Mouse (Mus musculus): Measurements from ENCODE around the gene Nxnl2. TPM values are rescaled to one million over a fixed set of nuclear protein-coding genes. Genes with fewer than 3 reads are reported as not detected.
A peak's percentile ranks its signal among the peaks of the same experiment; 100 is the strongest.
"Not testable (repeated sequence)": the region's sequence is repeated elsewhere in the genome, so short reads cannot be mapped to it uniquely, and the experiment has no call there.

Nxnl2 gene
- polyA plus RNA-seq, 1 experiment from 2014 or later = 1.4 TPM

GRCm38 (mm10) chr13:51179362-51179761 is 8.5 kb downstream of the Nxnl2 start:
- Histone ChIP-seq H3K27me3 (replicated peaks) (no peaks in the 10 kb centered on the region), H3K4me2 (no peak overlapping the region), H3K9ac (no peak overlapping the region), H3K36me3 (no peaks in the 10 kb centered on the region), H3K9me3 (peaks cover 5% of the 10 kb centered on the region; the same call in 1 of the 2 replicates), H3K4me3 (no peak overlapping the region), H3K27ac (replicated peaks) (no peak overlapping the region), H3K4me1 (peaks cover 7% of the 10 kb centered on the region)
- ATAC-seq (ENCODE audit: extremely low read depth, insufficient number of reproducible peaks, low FRiP score, low TSS enrichment) = no peak
- 35% methylated on average over 3 of the region's 3 CpGs for WGBS

DNA sequence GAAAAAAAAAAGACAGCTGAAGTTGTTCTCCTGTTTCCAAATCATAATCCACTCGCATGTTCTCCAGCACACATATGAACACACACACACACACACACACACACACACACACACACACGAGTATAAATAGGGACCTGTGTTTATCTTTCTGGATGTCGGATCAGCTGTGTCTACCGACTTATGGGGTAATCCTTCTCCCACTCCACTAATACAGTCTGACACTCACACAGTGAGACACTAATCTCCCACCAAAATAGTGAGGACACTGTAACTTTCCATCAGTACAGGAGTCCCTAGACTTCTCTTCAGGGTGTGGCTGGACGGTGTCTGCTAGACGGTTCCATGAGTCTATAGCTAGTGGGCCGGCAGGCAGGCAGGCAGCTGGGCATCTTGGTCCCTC is 11.4 kb downstream of the Nxnl2 start:
- H3K36me3 ChIP-seq = no peaks in the 10 kb centered on the region
- WGBS = 61% methylated on average over 7 of the region's 7 CpGs
- H3K4me1 ChIP-seq = no peaks in the 10 kb centered on the region
- no peaks in the 10 kb centered on the region for H3K27me3 ChIP-seq (replicated peaks)
- H3K9ac ChIP-seq = no peak overlapping the region
- ATAC-seq (ENCODE audit: extremely low read depth, insufficient number of reproducible peaks, low FRiP score, low TSS enrichment) = no peak
- H3K4me2 ChIP-seq = no peak overlapping the region
- H3K4me3 ChIP-seq = no peak overlapping the region
- no peak overlapping the region for H3K27ac ChIP-seq (replicated peaks)
- peaks cover 6% of the 10 kb centered on the region; the same call in 1 of the 2 replicates for H3K9me3 ChIP-seq

GRCm38 (mm10) chr13:51184896-51185295 is 14.1 kb downstream of the Nxnl2 start:
- no peak overlapping the region for H3K27ac ChIP-seq (replicated peaks)
- H3K4me3 ChIP-seq = no peak overlapping the region
- ATAC-seq (ENCODE audit: extremely low read depth, insufficient number of reproducible peaks, low FRiP score, low TSS enrichment) = no peak
- peaks cover 6% of the 10 kb centered on the region; the same call in 1 of the 2 replicates for H3K9me3 ChIP-seq
- WGBS = 61% methylated on average over 3 of the region's 3 CpGs
- H3K4me1 ChIP-seq = no peaks in the 10 kb centered on the region
- H3K9ac ChIP-seq = no peak overlapping the region
- H3K36me3 ChIP-seq = no peaks in the 10 kb centered on the region
- no peak overlapping the region for H3K4me2 ChIP-seq
- H3K27me3 ChIP-seq (replicated peaks) = no peaks in the 10 kb centered on the region

- H3K4me2 ChIP-seq = no peak overlapping the region
- H3K4me1 ChIP-seq = no peaks in the 10 kb centered on the region
- no peaks in the 10 kb centered on the region for H3K36me3 ChIP-seq
- peaks cover 6% of the 10 kb centered on the region; the same call in 1 of the 2 replicates for H3K9me3 ChIP-seq
- H3K27ac ChIP-seq (replicated peaks) = no peak overlapping the region
- no peaks in the 10 kb centered on the region for H3K27me3 ChIP-seq (replicated peaks)
- ATAC-seq (ENCODE audit: extremely low read depth, insufficient number of reproducible peaks, low FRiP score, low TSS enrichment) = no peak
- no peak overlapping the region for H3K4me3 ChIP-seq
- WGBS = 50% methylated on average over 3 of the region's 3 CpGs
- no peak overlapping the region for H3K9ac ChIP-seq
Measured at GRCm38 (mm10) chr13:51190336-51190735, 19.5 kb downstream of the Nxnl2 start.

GRCm38 (mm10) chr13:51191416-51192140 is 20.8 kb downstream of the Nxnl2 start:
- no peak overlapping the region for H3K27ac ChIP-seq (replicated peaks)
- H3K36me3 ChIP-seq = no peaks in the 10 kb centered on the region
- WGBS = 75% methylated on average over 6 of the region's 6 CpGs
- no peak for ATAC-seq (ENCODE audit: extremely low read depth, insufficient number of reproducible peaks, low FRiP score, low TSS enrichment)
- H3K9ac ChIP-seq = no peak overlapping the region
- no peaks in the 10 kb centered on the region for H3K9me3 ChIP-seq
- no peaks in the 10 kb centered on the region for H3K27me3 ChIP-seq (replicated peaks)
- H3K4me3 ChIP-seq = no peak overlapping the region
- no peaks in the 10 kb centered on the region for H3K4me1 ChIP-seq
- no peak overlapping the region for H3K4me2 ChIP-seq

DNA sequence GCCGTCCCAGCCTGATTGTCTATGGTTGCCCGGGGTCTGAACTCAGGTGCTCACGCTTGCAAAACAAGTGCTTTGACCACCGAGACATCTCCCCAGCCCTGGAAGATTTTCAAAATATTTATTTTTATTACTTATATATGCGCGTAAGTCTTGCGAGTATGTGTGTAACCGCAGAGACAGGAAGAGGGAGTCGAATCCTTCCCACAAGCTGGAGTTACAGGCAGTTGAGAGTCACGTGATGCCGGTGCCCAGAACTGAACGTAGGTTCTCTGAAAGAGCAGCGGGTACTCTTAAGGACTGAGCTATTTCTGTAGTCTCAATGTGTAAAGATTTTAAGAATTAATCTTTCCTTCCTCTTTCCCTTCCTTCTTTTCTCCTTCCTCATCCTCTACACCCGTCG is 23.1 kb downstream of the Nxnl2 start:
- no peak overlapping the region for H3K9ac ChIP-seq
- H3K27me3 ChIP-seq (replicated peaks) = no peaks in the 10 kb centered on the region
- H3K4me3 ChIP-seq = no peak overlapping the region
- no peaks in the 10 kb centered on the region for H3K9me3 ChIP-seq
- H3K4me1 ChIP-seq = peaks cover 9% of the 10 kb centered on the region
- no peak overlapping the region for H3K4me2 ChIP-seq
- H3K36me3 ChIP-seq = no peaks in the 10 kb centered on the region
- WGBS = 82% methylated on average over 15 of the region's 15 CpGs
- ATAC-seq (ENCODE audit: extremely low read depth, insufficient number of reproducible peaks, low FRiP score, low TSS enrichment) = no peak
- no peak overlapping the region for H3K27ac ChIP-seq (replicated peaks)

- H3K9me3 ChIP-seq = peaks cover 9% of the 10 kb centered on the region; the same call in 1 of the 2 replicates
- 77% methylated on average over 3 of the region's 3 CpGs for WGBS
- ATAC-seq (ENCODE audit: extremely low read depth, insufficient number of reproducible peaks, low FRiP score, low TSS enrichment) = no peak
- no peak overlapping the region for H3K4me3 ChIP-seq
- 0 out of 2 replicates have a peak overlapping the region, but pooled peaks have one; percentile 24 for H3K9ac ChIP-seq
- peaks cover 9% of the 10 kb centered on the region for H3K4me1 ChIP-seq
- H3K27me3 ChIP-seq (replicated peaks) = no peaks in the 10 kb centered on the region
- no peaks in the 10 kb centered on the region for H3K36me3 ChIP-seq
- H3K27ac ChIP-seq (replicated peaks) = no peak overlapping the region
- H3K4me2 ChIP-seq = no peak overlapping the region
Measured at GRCm38 (mm10) chr13:51197699-51198098, 26.9 kb downstream of the Nxnl2 start.

DNA sequence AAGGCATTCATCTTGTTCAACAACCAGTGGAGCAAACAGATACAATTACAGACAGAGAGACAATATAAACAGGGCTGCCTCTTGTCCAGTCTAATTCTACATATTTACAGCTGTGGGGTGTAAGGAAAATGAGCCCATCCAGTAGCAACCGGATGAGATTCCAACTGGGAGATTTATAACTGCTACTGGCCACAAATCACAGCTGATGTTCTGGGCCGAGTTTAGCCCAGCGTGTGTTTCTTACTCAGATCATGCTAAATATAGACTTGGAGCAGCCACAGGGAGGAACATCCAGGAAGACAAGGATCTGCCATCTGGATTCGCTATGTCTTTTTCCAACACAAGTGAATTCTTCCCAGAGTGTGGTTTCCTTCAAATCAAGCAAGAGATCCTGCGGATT is 27.4 kb downstream of the Nxnl2 start:
- no peak for ATAC-seq (ENCODE audit: extremely low read depth, insufficient number of reproducible peaks, low FRiP score, low TSS enrichment)
- no peak overlapping the region; the same call in 1 of the 2 replicates for H3K27ac ChIP-seq (replicated peaks)

GRCm38 (mm10) chr13:51201985-51202843 is 31.4 kb downstream of the Nxnl2 start:
- not testable (repeated sequence) for H3K9me3 ChIP-seq; H3K36me3 ChIP-seq; H3K27ac ChIP-seq (replicated peaks); H3K27me3 ChIP-seq (replicated peaks); H3K4me1 ChIP-seq; ATAC-seq (ENCODE audit: extremely low read depth, insufficient number of reproducible peaks, low FRiP score, low TSS enrichment)
- H3K4me3 ChIP-seq = peak overlapping the region; percentile 46
- H3K4me2 ChIP-seq = peak overlapping the region; percentile 69
- 36% methylated on average over 33 of the region's 36 CpGs for WGBS
- peak overlapping the region; percentile 74 for H3K9ac ChIP-seq

More for the DNA sequence above, 27.4 kb downstream of the Nxnl2 start:
- 0 out of 2 replicates have a peak overlapping the region, but pooled peaks have one; percentile 24 for H3K9ac ChIP-seq
- peaks cover 9% of the 10 kb centered on the region for H3K4me1 ChIP-seq
- H3K4me2 ChIP-seq = no peak overlapping the region
- peaks cover 9% of the 10 kb centered on the region; the same call in 1 of the 2 replicates for H3K9me3 ChIP-seq
- no peaks in the 10 kb centered on the region for H3K36me3 ChIP-seq
- no peak overlapping the region for H3K4me3 ChIP-seq
- 46% methylated on average over 5 of the region's 5 CpGs for WGBS
- no peaks in the 10 kb centered on the region for H3K27me3 ChIP-seq (replicated peaks)

GRCm38 (mm10) chr13:51202844-51203173 is 32.0 kb downstream of the Nxnl2 start:
- ATAC-seq (ENCODE audit: extremely low read depth, insufficient number of reproducible peaks, low FRiP score, low TSS enrichment); H3K4me1 ChIP-seq; H3K27me3 ChIP-seq (replicated peaks); H3K9me3 ChIP-seq; H3K36me3 ChIP-seq; H3K27ac ChIP-seq (replicated peaks): not testable (repeated sequence)
- WGBS = 6% methylated on average over 27 of the region's 28 CpGs
- Histone ChIP-seq H3K4me2 (peak overlapping the region; percentile 69), H3K4me3 (peak overlapping the region; percentile 46), H3K9ac (peak overlapping the region; percentile 74)

DNA sequence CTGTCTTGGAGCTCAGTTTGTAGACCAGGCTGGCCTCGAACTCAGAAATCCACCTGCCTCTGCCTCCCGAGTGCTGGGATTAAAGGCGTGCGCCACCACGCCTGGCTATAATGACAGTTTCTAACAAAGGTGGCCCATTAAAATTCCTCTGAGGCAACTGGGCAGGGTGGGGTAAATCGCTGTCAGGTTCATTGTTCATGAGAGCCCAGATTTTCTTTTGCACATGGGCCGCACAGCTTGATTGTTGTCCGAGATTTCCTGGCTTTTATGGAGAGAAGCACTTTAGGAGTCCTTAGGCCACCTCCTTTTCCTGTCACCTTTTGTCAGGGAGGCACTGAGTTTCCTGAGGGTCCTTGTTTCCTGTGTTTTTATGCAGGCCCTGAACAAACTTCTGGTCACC is 32.6 kb downstream of the Nxnl2 start:
- Histone ChIP-seq H3K27me3 (replicated peaks) (no peaks in the 10 kb centered on the region), H3K27ac (replicated peaks) (no peak overlapping the region), H3K4me2 (no peak overlapping the region), H3K4me1 (peaks cover 3% of the 10 kb centered on the region), H3K36me3 (no peaks in the 10 kb centered on the region), H3K4me3 (no peak overlapping the region), H3K9me3 (peaks cover 9% of the 10 kb centered on the region; the same call in 1 of the 2 replicates), H3K9ac (no peak overlapping the region)
- 86% methylated on average over 8 of the region's 8 CpGs for WGBS
- ATAC-seq (ENCODE audit: extremely low read depth, insufficient number of reproducible peaks, low FRiP score, low TSS enrichment) = no peak

Measured in heart, embryonic 13.5 days (tissue).